Mouse (Mus musculus): ENCODE measurements around the gene Ralgds. TPM values are rescaled to one million over a fixed set of nuclear protein-coding genes. Genes with fewer than 3 reads are reported as not detected.
A peak's percentile ranks its signal among the peaks of the same experiment; 100 is the strongest.

Ralgds gene
- polyA plus RNA-seq, 1 experiment from 2014 or later: 23.2 TPM

- 84% methylated on average over 5 of the region's 5 CpGs for WGBS
- no peaks in the 10 kb centered on the region for H3K9me3 ChIP-seq
Observed at GRCm38 (mm10) chr2:28557452-28557851, 44.5 kb downstream of the Ralgds start.

GRCm38 (mm10) chr2:28563303-28563702 is 50.4 kb downstream of the Ralgds start, which contains the start of gene Cel:
Gene Cel (minus strand): TSS chr2:28563403.
- WGBS: 73% methylated on average over 6 of the region's 6 CpGs
- Histone ChIP-seq H3K4me1 (peaks cover 3% of the 10 kb centered on the region; the same call in 1 of the 2 replicates), H3K36me3 (replicated peaks) (peaks cover 40% of the 10 kb centered on the region), H3K27ac (no peak within 1 kb of the TSS), H3K9me3 (no peaks in the 10 kb centered on the region), H3K27me3 (ENCODE audit: poor library complexity, severe bottlenecking) (no peaks in the 10 kb centered on the region), H3K4me3 (no peak within 1 kb of the TSS)
- DNase-seq (ENCODE audit: extremely low spot score, low spot score): no peak

More at GRCm38 (mm10) chr2:28557452-28557851, 44.5 kb downstream of the Ralgds start:
- Histone ChIP-seq H3K36me3 (replicated peaks) (peaks cover 19% of the 10 kb centered on the region), H3K27ac (no peak overlapping the region), H3K4me1 (peaks cover 1% of the 10 kb centered on the region; the same call in 1 of the 2 replicates), H3K27me3 (ENCODE audit: poor library complexity, severe bottlenecking) (no peaks in the 10 kb centered on the region), H3K4me3 (no peak overlapping the region)
- DNase-seq (ENCODE audit: extremely low spot score, low spot score): no peak

GRCm38 (mm10) chr2:28563830-28564229 is 50.9 kb downstream of the Ralgds start:
- no peak for DNase-seq (ENCODE audit: extremely low spot score, low spot score)
- Histone ChIP-seq H3K36me3 (replicated peaks) (peaks cover 45% of the 10 kb centered on the region), H3K9me3 (no peaks in the 10 kb centered on the region), H3K4me3 (no peak overlapping the region), H3K27ac (no peak overlapping the region), H3K4me1 (peaks cover 3% of the 10 kb centered on the region; the same call in 1 of the 2 replicates), H3K27me3 (ENCODE audit: poor library complexity, severe bottlenecking) (no peaks in the 10 kb centered on the region)

DNA sequence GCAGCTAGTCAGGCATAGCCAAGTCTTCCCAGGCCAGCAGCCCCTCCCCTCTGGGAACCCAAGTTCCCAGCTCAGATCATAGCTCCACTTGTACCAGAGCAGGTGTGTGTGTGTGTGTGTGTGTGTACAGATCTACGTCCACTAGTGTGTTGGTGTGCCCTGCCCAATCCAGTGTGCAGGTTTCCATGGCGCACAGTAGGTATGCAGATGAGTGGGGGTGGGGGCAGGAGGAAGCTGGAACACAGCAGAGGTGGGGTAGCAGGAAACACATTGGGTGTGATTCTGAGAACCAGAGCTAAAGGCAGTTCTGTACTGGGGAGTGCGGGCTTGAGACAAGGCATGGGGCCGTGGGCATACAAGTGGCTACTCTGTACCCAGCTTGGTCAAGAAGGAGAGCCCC is 51.5 kb downstream of the Ralgds start:
- H3K27ac ChIP-seq: no peak overlapping the region
- 92% methylated on average over 4 of the region's 4 CpGs for WGBS
- H3K9me3 ChIP-seq: no peaks in the 10 kb centered on the region
- H3K4me1 ChIP-seq: peaks cover 3% of the 10 kb centered on the region; the same call in 1 of the 2 replicates
- no peak for DNase-seq (ENCODE audit: extremely low spot score, low spot score)
- no peaks in the 10 kb centered on the region for H3K27me3 ChIP-seq (ENCODE audit: poor library complexity, severe bottlenecking)
- H3K4me3 ChIP-seq: no peak overlapping the region
- peaks cover 50% of the 10 kb centered on the region for H3K36me3 ChIP-seq (replicated peaks)

DNA sequence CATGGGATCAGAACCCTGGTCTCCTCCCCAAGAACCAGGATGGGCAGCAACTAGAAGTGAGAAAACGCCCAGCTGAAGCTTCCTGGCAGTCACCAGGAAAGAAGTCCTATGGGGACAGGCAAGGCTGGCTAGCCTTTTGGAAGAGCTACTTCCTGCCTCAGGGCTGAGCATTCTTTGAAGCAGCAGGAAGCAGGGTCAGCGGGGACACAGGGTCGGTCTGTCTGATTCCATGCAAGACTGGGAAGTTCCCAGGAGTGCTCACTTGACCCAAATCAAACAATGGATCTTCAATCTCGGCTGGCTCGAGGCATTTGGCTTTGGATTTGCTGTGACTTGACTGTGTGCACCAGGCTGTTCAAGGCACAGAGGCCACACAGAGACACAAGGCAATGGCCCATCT is 53.6 kb downstream of the Ralgds start:
- no peaks in the 10 kb centered on the region for H3K27me3 ChIP-seq (ENCODE audit: poor library complexity, severe bottlenecking)
- no peak overlapping the region for H3K4me3 ChIP-seq
- H3K4me1 ChIP-seq: peaks cover 3% of the 10 kb centered on the region; the same call in 1 of the 2 replicates
- 67% methylated on average over 5 of the region's 5 CpGs for WGBS
- H3K27ac ChIP-seq: no peak overlapping the region
- no peak for DNase-seq (ENCODE audit: extremely low spot score, low spot score)
- H3K9me3 ChIP-seq: no peaks in the 10 kb centered on the region
- peaks cover 72% of the 10 kb centered on the region for H3K36me3 ChIP-seq (replicated peaks)

DNA sequence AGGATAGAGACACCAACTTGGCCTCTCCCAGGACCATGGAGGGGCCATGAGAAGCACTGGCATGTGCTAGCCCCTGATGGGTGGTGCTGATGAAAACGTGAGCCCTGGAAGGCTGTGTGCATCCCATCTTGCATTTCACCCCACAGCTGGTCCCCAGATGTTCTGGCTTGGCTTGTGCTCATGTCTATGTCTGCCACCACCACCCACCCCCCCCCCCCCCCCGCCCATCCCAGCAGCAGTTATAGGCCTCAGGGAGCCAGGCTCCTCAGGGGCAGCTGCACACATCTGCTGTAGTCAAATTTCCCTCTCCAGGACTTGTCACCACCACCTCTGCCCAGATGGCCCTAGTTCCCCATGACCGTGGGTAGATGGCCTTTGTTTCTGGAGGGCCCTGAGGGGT is 57.0 kb downstream of the Ralgds start:
- H3K9me3 ChIP-seq: no peaks in the 10 kb centered on the region
- no peak for DNase-seq (ENCODE audit: extremely low spot score, low spot score)
- H3K27me3 ChIP-seq (ENCODE audit: poor library complexity, severe bottlenecking): no peaks in the 10 kb centered on the region
- H3K36me3 ChIP-seq (replicated peaks): peaks cover 100% of the 10 kb centered on the region
- WGBS: 61% methylated on average over 2 of the region's 3 CpGs
- H3K4me1 ChIP-seq: no peaks in the 10 kb centered on the region; the same call in 1 of the 2 replicates
- H3K27ac ChIP-seq: no peak overlapping the region
- H3K4me3 ChIP-seq: no peak overlapping the region

- Histone ChIP-seq H3K4me3 (no peak overlapping the region), H3K4me1 (no peaks in the 10 kb centered on the region), H3K27me3 (ENCODE audit: poor library complexity, severe bottlenecking) (no peaks in the 10 kb centered on the region), H3K27ac (no peak overlapping the region), H3K9me3 (no peaks in the 10 kb centered on the region), H3K36me3 (replicated peaks) (peaks cover 100% of the 10 kb centered on the region)
- WGBS: 92% methylated on average over 4 of the region's 4 CpGs
- no peak for DNase-seq (ENCODE audit: extremely low spot score, low spot score)
Observed at GRCm38 (mm10) chr2:28575341-28575740, 62.4 kb downstream of the Ralgds start.

- peaks cover 95% of the 10 kb centered on the region for H3K36me3 ChIP-seq (replicated peaks)
Observed at GRCm38 (mm10) chr2:28576815-28577214, 63.9 kb downstream of the Ralgds start.

DNA sequence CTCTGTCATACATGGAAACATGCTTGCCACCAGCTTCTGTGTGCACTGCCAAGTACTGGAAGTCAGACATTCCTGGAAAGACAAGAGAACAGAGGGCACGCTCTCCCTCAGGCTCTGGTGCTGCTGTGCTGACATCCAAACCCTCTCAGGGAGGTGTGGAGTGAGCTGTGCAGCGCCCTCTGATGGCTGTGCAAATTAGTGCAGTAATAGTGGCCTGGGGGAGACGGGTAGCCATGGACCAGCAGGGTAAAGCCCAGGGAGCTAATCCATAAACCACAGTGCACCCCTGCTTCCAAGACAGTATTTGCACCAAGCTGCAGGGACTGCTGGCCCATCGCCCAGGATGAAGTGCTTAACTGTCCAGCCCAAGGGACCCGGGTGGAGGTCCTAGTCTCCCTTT is 65.1 kb downstream of the Ralgds start:
- Histone ChIP-seq H3K36me3 (replicated peaks) (peaks cover 83% of the 10 kb centered on the region), H3K4me1 (peaks cover 16% of the 10 kb centered on the region), H3K27me3 (ENCODE audit: poor library complexity, severe bottlenecking) (no peaks in the 10 kb centered on the region), H3K4me3 (no peak overlapping the region), H3K27ac (no peak overlapping the region), H3K9me3 (no peaks in the 10 kb centered on the region)
- DNase-seq (ENCODE audit: extremely low spot score, low spot score): no peak
- WGBS: 74% methylated on average over 5 of the region's 5 CpGs

More at GRCm38 (mm10) chr2:28576815-28577214, 63.9 kb downstream of the Ralgds start:
- Histone ChIP-seq H3K27ac (no peak overlapping the region), H3K4me1 (peaks cover 10% of the 10 kb centered on the region), H3K4me3 (no peak overlapping the region), H3K9me3 (no peaks in the 10 kb centered on the region), H3K27me3 (ENCODE audit: poor library complexity, severe bottlenecking) (no peaks in the 10 kb centered on the region)
- 93% methylated on average over 3 of the region's 3 CpGs for WGBS
- DNase-seq (ENCODE audit: extremely low spot score, low spot score): no peak

DNA sequence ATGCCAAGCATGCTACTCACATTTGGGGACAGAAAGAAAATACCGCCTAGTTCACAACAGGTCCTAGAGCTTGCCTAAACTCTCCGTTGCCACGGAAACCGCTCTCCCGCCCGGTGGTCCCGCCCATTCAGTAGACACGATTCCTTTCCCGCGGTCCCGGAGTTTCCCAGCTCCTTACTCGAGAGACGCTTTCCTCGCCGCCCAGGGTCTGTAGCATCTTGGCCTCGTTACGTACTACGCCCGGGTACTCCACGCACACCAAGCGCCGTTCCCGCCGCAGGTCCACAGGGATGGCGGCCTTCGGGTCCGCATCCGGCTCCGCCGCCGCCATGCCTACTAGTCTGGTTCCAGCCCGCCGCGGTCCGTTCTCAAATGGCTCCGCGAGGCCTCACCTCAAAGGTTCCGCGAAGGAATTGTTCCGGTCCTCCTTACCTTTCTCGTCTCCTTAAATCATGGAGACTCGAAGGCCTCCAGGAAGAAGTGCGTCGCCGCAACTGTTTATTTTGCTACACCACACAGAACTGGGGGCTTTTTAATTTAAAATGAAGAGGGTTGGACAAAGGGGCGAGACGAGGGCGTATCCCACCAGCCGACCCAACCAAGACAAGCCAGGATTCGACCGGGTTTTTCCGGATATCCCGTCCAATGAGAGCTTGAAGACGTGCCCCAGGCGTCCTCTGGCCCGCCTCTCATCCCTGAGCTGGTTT is 69.9 kb downstream of the Ralgds start:
- WGBS: under 1% methylated on average over 56 of the region's 56 CpGs
- H3K27me3 ChIP-seq (ENCODE audit: poor library complexity, severe bottlenecking): no peaks in the 10 kb centered on the region
- no peaks in the 10 kb centered on the region for H3K9me3 ChIP-seq
- peak; percentile 93 for DNase-seq (ENCODE audit: extremely low spot score, low spot score)
- H3K36me3 ChIP-seq (replicated peaks): peaks cover 35% of the 10 kb centered on the region
- H3K4me1 ChIP-seq: peaks cover 24% of the 10 kb centered on the region
- peak overlapping the region; percentile 70 for H3K4me3 ChIP-seq
- peak overlapping the region; percentile 96 for H3K27ac ChIP-seq

DNA sequence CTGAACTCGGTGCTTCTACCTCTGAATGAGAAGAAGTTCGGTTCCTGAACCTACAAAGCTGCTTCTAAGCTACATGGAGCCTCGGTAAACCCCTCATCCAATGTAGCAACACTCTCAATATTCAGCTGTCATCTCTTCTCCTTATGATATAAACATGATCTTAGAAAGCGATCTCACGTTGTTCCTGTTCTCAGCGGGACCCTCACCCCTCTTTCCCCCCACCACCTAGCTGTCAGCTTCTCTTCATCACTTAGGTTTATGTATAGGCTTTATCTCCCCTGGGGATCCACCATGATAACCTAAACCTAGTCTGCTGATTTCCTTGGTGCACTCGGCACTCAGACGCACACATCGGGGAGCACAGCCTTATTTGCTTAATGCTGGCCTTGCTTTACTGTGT is 70.7 kb downstream of the Ralgds start, which contains the start of gene Gtf3c5:
Gene Gtf3c5, minus strand, starts transcription at position 101 of the 400 bp plus-strand sequence.
- Histone ChIP-seq H3K36me3 (replicated peaks) (peaks cover 27% of the 10 kb centered on the region), H3K27ac (peak within 1 kb of the TSS; percentile 96), H3K4me1 (peaks cover 24% of the 10 kb centered on the region), H3K4me3 (peak within 1 kb of the TSS; percentile 70), H3K27me3 (ENCODE audit: poor library complexity, severe bottlenecking) (no peaks in the 10 kb centered on the region), H3K9me3 (no peaks in the 10 kb centered on the region)
- WGBS: 80% methylated on average over 9 of the region's 9 CpGs
- no peak for DNase-seq (ENCODE audit: extremely low spot score, low spot score)

DNA sequence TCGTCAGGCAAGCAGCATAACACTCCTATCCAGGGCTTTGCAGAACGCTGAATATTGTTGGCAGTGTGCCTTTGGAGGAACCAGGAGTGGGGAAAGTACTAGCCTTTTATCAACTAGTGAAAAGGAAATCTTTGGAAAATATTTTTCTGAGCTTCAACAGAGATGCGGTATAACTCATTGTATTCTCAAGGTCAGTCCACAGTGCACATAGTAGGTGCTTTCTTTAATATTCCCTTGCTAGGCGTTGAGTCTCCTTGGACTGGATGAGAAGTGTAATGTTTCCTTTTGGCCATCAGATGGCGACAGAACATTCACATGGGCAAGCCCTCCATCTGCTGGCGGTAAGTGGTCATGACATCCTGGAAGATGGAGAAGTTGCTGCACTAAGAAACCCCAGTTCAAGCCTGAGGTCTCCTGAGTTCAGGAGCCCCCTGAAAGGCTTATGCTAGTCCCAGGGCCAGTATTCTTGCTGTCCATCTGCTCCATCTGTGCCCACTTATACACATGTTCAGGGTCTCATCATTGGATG is 72.2 kb downstream of the Ralgds start:
- WGBS: 24% methylated on average over 6 of the region's 6 CpGs
- peaks cover 12% of the 10 kb centered on the region for H3K36me3 ChIP-seq (replicated peaks)
- no peak overlapping the region for H3K4me3 ChIP-seq
- H3K27me3 ChIP-seq (ENCODE audit: poor library complexity, severe bottlenecking): no peaks in the 10 kb centered on the region
- H3K27ac ChIP-seq: no peak overlapping the region
- H3K4me1 ChIP-seq: peaks cover 24% of the 10 kb centered on the region
- H3K9me3 ChIP-seq: no peaks in the 10 kb centered on the region
- DNase-seq (ENCODE audit: extremely low spot score, low spot score): peak; percentile 71

DNA sequence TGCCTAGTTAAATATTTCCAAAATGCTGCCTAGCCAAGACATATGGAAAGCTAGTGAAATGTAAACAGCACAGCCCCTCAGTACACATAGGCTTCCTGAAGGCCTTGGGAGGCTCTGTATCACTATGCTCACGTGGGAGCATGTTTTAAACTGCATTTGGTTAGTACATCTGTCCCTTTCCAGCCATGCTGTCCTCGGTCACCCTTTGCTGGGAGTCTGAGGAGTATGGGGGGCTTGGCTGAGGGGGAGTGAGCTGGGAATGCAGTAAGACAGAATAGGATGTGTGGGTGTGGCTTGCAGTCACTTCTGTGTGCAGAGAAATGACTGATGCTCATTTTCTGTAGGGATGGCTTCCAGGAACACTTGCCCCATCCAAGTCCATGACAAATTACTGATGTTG is 72.8 kb downstream of the Ralgds start:
- Histone ChIP-seq H3K4me1 (peaks cover 24% of the 10 kb centered on the region), H3K27ac (no peak overlapping the region), H3K9me3 (no peaks in the 10 kb centered on the region), H3K36me3 (replicated peaks) (peaks cover 6% of the 10 kb centered on the region), H3K27me3 (ENCODE audit: poor library complexity, severe bottlenecking) (no peaks in the 10 kb centered on the region), H3K4me3 (no peak overlapping the region)
- DNase-seq (ENCODE audit: extremely low spot score, low spot score): no peak
- 51% methylated on average over 2 of the region's 2 CpGs for WGBS
